Mouse (Mus musculus) C2C12 (cell line): Measurements from ENCODE around the gene Irs1.

Source experiments
- CEBPB ChIP-seq: IDR thresholded peaks from one replicate; pipeline ENCODE4 v1.6.1; 2011; ENCODE audit warnings: low read depth, mild to moderate bottlenecking, control low read depth, moderate library complexity
- CTCF ChIP-seq: IDR thresholded peaks from one replicate; pipeline ENCODE4 v1.5.1; 2011; ENCODE audit not compliant: control insufficient read depth, insufficient read depth, insufficient read length
- MAX ChIP-seq: IDR thresholded peaks from one replicate; pipeline ENCODE4 v1.6.1; 2011; ENCODE audit warnings: mild to moderate bottlenecking, control low read depth
- MYOD1 ChIP-seq: IDR thresholded peaks from one replicate; pipeline ENCODE4 v1.6.1; 2011; ENCODE audit warnings: low read depth; ENCODE audit not compliant: control insufficient read depth, insufficient read length
- USF1 ChIP-seq: IDR thresholded peaks from one replicate; pipeline ENCODE4 v1.6.1; 2011; ENCODE audit warnings: low read depth, mild to moderate bottlenecking, control low read depth, moderate library complexity

DNA sequence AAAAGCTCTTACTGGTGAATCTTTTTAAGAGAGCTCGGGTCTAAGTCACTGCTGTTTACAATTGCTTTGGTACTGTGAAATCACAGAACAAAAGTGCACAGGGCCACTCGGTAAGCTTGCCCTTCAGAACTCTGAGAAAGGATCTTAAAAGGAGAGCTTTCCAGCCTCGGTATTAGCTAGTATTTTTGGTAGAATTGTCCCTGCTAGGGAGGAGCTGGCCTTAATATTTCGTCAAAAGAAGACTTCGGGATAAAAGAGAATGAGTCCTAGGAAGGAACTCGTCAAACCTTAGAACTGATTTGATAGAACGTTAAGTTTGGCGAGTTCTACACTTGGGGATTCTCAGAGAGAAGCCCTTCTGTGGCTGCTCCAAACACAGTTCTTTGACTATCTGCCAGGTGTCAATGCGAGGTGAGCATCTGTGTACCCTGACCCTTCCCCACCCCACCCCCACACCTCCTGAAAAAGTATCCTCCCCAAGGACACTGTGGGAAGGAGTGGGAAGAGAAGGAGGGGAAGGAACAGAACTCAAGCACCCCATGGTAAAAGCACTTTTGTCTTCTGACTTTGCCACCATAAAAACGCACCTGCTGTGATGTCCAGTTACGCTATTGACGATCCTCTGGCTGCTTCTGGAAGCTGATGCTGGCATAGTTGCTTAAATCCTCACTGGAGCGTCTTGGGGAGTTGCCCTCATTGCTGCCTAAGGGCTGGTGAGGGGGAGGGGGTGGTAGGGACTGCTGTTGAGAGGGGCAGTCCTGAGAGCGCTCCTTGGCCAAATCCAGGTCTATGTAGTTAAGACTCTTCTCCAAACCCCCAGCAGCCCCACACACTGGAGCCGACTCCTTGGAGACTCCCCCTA lies 4.8 kb downstream of the Irs1 start:
- TF ChIP-seq CTCF (no peak), MAX (no peak), USF1 (no peak), CEBPB (no peak), MYOD1 (no peak)
